Mouse (Mus musculus) E14TG2a.4 (cell line): ENCODE measurements around the gene Dnaja2.
A peak's percentile ranks its signal among the peaks of the same experiment; 100 is the strongest.

Experiments used
- H3K27me3 ChIP-seq: 2 replicates; pipeline ENCODE4 v1.6.1; 2014; ENCODE audit warnings: low read length, control low read depth; ENCODE audit not compliant: insufficient read depth
- H3K36me3 ChIP-seq: 2 replicates; pipeline ENCODE4 v1.6.1; 2014; ENCODE audit warnings: low read length, control low read depth; ENCODE audit not compliant: insufficient read depth
- H3K4me1 ChIP-seq: replicated peaks from 2 replicates; pipeline ENCODE4 v1.6.1; 2014; ENCODE audit warnings: low read depth, low read length, control low read depth
- H3K4me3 ChIP-seq: replicated peaks from 2 replicates; pipeline ENCODE4 v1.5.1; 2014; ENCODE audit warnings: mild to moderate bottlenecking, low read length
- H3K9me3 ChIP-seq: 2 replicates; pipeline ENCODE4 v1.6.1; 2014; ENCODE audit warnings: low read length, control low read depth
- CTCF ChIP-seq: conservative IDR thresholded peaks from 2 replicates; pipeline ENCODE4 v1.5.1; 2014; ENCODE audit warnings: low read length
- NANOG ChIP-seq: IDR thresholded peaks from 2 replicates; pipeline ENCODE4 v1.6.1; 2014; ENCODE audit warnings: borderline replicate concordance, low read length, mixed read lengths
- POU5F1 ChIP-seq: IDR thresholded peaks from 2 replicates; pipeline ENCODE4 v1.6.1; 2014; ENCODE audit warnings: low read length, borderline replicate concordance

Gene Dnaja2

GRCm38 (mm10) chr8:85517956-85518355, 37.2 kb downstream of the Dnaja2 start:
- H3K9me3 ChIP-seq: no peaks in the 10 kb centered on the region
- TF ChIP-seq CTCF: no peak
- no peak for TF ChIP-seq NANOG
- no peak for TF ChIP-seq POU5F1
- H3K4me1 ChIP-seq: peaks cover 61% of the 10 kb centered on the region

GRCm38 (mm10) chr8:85517336-85517735, 37.8 kb downstream of the Dnaja2 start:
- TF ChIP-seq CTCF: no peak
- TF ChIP-seq NANOG: no peak
- TF ChIP-seq POU5F1: no peak
- Histone ChIP-seq H3K36me3 (peaks cover 98% of the 10 kb centered on the region), H3K27me3 (no peaks in the 10 kb centered on the region), H3K4me1 (peaks cover 56% of the 10 kb centered on the region), H3K9me3 (no peaks in the 10 kb centered on the region), H3K4me3 (no peak overlapping the region)

More at GRCm38 (mm10) chr8:85517956-85518355, 37.2 kb downstream of the Dnaja2 start:
- no peaks in the 10 kb centered on the region for H3K27me3 ChIP-seq
- H3K4me3 ChIP-seq: 0 out of 2 replicates have a peak overlapping the region, but pooled peaks have one; percentile 7
- H3K36me3 ChIP-seq: peaks cover 98% of the 10 kb centered on the region

- Histone ChIP-seq H3K9me3 (no peaks in the 10 kb centered on the region), H3K4me3 (no peak overlapping the region), H3K36me3 (peaks cover 98% of the 10 kb centered on the region), H3K27me3 (no peaks in the 10 kb centered on the region), H3K4me1 (peaks cover 57% of the 10 kb centered on the region)
- TF ChIP-seq NANOG: no peak
- TF ChIP-seq CTCF: no peak
- TF ChIP-seq POU5F1: no peak
Observed at GRCm38 (mm10) chr8:85515391-85515790, 39.8 kb downstream of the Dnaja2 start.

GRCm38 (mm10) chr8:85513283-85513682, 41.9 kb downstream of the Dnaja2 start:
- Histone ChIP-seq H3K4me1 (peaks cover 56% of the 10 kb centered on the region), H3K27me3 (no peaks in the 10 kb centered on the region), H3K36me3 (peaks cover 99% of the 10 kb centered on the region), H3K9me3 (no peaks in the 10 kb centered on the region), H3K4me3 (no peak overlapping the region)
- TF ChIP-seq CTCF (no peak), POU5F1 (no peak), NANOG (no peak)

GRCm38 (mm10) chr8:85512234-85512633, 42.9 kb downstream of the Dnaja2 start:
- no peak for TF ChIP-seq NANOG
- TF ChIP-seq CTCF: no peak
- no peak for TF ChIP-seq POU5F1
- Histone ChIP-seq H3K9me3 (no peaks in the 10 kb centered on the region), H3K36me3 (peaks cover 99% of the 10 kb centered on the region), H3K4me1 (peaks cover 48% of the 10 kb centered on the region), H3K4me3 (no peak overlapping the region), H3K27me3 (no peaks in the 10 kb centered on the region)

- peak; percentile 55 for TF ChIP-seq CTCF
- TF ChIP-seq POU5F1: no peak
- no peaks in the 10 kb centered on the region for H3K9me3 ChIP-seq
- H3K36me3 ChIP-seq: peaks cover 99% of the 10 kb centered on the region
- H3K4me1 ChIP-seq: peaks cover 59% of the 10 kb centered on the region
- H3K4me3 ChIP-seq: no peak overlapping the region
- H3K27me3 ChIP-seq: no peaks in the 10 kb centered on the region
Observed at GRCm38 (mm10) chr8:85508661-85509060, 46.5 kb downstream of the Dnaja2 start.

- H3K27me3 ChIP-seq: no peaks in the 10 kb centered on the region
- peaks cover 99% of the 10 kb centered on the region for H3K36me3 ChIP-seq
- H3K9me3 ChIP-seq: no peaks in the 10 kb centered on the region
- no peak overlapping the region for H3K4me3 ChIP-seq
- no peak for TF ChIP-seq POU5F1
- no peak for TF ChIP-seq NANOG
- TF ChIP-seq CTCF: no peak
- peaks cover 73% of the 10 kb centered on the region for H3K4me1 ChIP-seq
Observed at GRCm38 (mm10) chr8:85506620-85507019, 48.5 kb downstream of the Dnaja2 start.

GRCm38 (mm10) chr8:85504704-85505103, 50.4 kb downstream of the Dnaja2 start:
- no peak for TF ChIP-seq POU5F1
- no peak for TF ChIP-seq NANOG
- TF ChIP-seq CTCF: no peak
- Histone ChIP-seq H3K4me1 (peaks cover 86% of the 10 kb centered on the region), H3K4me3 (no peak overlapping the region), H3K27me3 (no peaks in the 10 kb centered on the region), H3K9me3 (no peaks in the 10 kb centered on the region), H3K36me3 (peaks cover 98% of the 10 kb centered on the region)

- TF ChIP-seq NANOG: no peak
- no peak for TF ChIP-seq POU5F1
- H3K9me3 ChIP-seq: no peaks in the 10 kb centered on the region
- H3K4me3 ChIP-seq: no peak overlapping the region
- H3K36me3 ChIP-seq: peaks cover 82% of the 10 kb centered on the region
- H3K4me1 ChIP-seq: peaks cover 84% of the 10 kb centered on the region
- no peaks in the 10 kb centered on the region for H3K27me3 ChIP-seq
Observed at GRCm38 (mm10) chr8:85503065-85503464, 52.1 kb downstream of the Dnaja2 start.
